Mouse (Mus musculus) ovary, adult 18-20 months (tissue): ENCODE data around the gene Nt5c1a.

Experiments used
- DNase-seq: peaks from one replicate; pipeline ENCODE4 v3.0.0; 2022; ENCODE audit warnings: low spot score, mixed read lengths

Nt5c1a gene

DNA sequence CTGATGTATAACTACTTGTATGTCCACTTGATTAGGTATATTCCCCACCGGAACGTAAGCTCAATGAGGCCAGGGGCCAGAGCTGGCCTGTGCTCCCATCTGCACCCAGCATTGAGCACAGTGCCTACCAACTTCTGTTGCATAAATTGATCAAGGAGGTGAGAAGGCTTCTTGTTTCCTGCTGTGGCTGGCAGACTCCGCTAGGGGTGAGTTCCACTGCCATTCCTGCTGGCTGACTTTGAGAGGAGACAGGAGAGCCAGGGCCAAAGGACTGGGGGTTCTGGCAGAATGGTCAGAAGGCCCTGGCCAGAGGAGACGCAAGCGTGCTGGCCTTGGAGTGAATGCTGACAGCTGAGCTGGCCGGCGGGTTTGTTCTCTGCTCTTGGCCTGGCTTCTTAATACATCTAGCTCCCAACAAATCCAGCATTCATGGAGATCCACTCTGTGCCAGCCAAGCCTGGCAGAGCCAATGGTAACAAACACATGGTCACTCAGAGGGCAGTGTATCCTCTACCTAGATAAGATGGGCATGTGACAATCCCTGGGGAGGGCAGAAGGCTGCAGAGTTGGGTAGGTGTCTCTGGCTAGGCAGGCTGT, 47.8 kb downstream of the Nt5c1a start:
- DNase-seq: peak; percentile 73

GRCm38 (mm10) chr4:123252214-123252613, 50.9 kb downstream of the Nt5c1a start:
- DNase-seq: no peak

- DNase-seq: no peak
Observed at GRCm38 (mm10) chr4:123254617-123255016, 53.3 kb downstream of the Nt5c1a start.

GRCm38 (mm10) chr4:123260071-123260746, 58.9 kb downstream of the Nt5c1a start:
- no peak for DNase-seq

GRCm38 (mm10) chr4:123261721-123262401, 60.6 kb downstream of the Nt5c1a start, which contains the start of gene Pabpc4:
Gene Pabpc4, plus strand, starts transcription at chr4:123262351.
- DNase-seq: no peak
